Mouse (Mus musculus) spleen, adult 2 months (tissue): ENCODE results near the gene Wwc1.

ENCODE experiments used
- CTCF ChIP-seq: fragments of 200-500 bp; IDR thresholded peaks from 2 replicates; pipeline ENCODE4 v1.5.1; 2011; ENCODE audit warnings: mild to moderate bottlenecking, inconsistent platforms; ENCODE audit not compliant: insufficient read depth, insufficient read length, insufficient replicate concordance; ENCODE audit errors: extremely low read depth
- POLR2A ChIP-seq: fragments of 200-500 bp; IDR thresholded peaks from 2 replicates; pipeline ENCODE4 v1.6.1; 2011; ENCODE audit warnings: low read depth, low read length, inconsistent platforms

GRCm38 (mm10) chr11:35947944-35948343 lies 32.4 kb downstream of the Wwc1 start:
- TF ChIP-seq CTCF (no peak), POLR2A (no peak)
